Mouse (Mus musculus): ENCODE measurements around the gene Nav2.

The Nav2 gene

DNA sequence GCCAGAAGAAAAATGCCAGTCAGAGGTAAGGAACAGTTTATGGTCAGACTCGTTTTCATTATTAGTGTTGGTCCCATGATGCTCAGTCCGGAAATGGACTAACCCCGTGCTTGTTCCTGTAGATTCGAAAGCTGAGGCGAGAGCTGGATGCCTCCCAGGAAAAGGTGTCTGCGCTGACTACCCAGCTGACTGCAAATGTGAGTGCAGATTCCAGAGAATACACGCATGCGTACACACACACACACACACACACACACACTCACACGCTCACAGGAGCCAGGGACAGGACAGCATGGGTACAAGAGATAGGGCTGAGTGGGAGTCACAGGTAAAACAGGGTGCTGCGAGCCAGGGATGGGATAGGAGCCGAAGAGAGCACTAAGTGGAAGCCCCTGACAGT is 656.6 kb downstream of the Nav2 start:
- DNase-seq (ENCODE audit: low read depth): no peak

DNA sequence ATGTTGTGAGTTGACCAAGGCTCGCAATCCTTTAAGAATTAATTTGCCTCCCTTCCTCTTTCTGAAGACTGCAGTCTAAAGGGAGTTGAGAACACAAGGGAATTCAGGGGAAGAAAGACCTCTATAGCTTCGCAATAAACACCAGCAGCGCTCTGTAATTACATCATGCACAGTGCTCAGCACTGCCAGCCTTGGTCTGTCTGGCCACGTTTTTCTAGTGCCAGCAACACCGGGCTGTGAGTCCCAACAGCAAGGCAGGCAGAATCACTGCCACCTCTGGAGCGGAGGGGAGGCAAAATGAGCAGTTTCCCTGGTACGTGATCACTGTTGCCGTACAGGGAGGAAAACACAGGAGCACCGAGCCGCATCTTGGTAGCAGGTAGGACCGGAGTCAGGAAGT is 657.3 kb downstream of the Nav2 start:
- DNase-seq (ENCODE audit: low read depth): no peak

DNA sequence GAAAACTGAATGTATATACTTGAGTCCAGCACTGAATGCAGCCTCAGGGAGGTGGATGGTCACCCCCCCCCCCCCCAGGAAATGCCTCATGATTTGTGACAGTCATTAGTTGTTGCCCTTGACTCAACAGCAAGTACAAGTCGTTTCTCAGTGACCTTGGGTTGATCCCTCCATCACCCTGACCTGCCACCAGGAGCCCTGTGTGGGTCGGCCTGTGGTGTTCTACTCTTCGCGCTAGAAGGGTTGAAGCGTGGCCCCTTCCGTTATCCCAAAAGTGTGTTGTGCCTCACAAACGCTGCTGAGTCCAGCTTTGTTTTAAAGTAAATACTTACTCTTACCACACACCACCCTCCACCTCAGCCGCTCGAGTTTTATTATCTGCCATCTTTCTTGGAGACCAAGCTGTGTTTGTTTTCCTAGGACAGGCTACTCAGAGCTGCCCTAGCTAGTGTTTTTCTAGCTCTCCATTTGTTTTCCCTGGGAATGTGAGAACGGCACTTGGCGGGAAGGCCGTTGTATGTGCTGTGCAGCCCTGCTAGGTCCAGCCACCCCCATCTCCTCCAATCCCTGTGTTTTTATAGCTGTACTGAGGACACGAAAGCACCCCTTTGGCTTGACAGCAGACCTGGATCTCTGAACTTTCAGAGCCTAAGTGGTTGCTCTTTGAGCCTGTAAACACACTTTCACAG is 659.0 kb downstream of the Nav2 start:
- DNase-seq (ENCODE audit: low read depth): no peak

DNA sequence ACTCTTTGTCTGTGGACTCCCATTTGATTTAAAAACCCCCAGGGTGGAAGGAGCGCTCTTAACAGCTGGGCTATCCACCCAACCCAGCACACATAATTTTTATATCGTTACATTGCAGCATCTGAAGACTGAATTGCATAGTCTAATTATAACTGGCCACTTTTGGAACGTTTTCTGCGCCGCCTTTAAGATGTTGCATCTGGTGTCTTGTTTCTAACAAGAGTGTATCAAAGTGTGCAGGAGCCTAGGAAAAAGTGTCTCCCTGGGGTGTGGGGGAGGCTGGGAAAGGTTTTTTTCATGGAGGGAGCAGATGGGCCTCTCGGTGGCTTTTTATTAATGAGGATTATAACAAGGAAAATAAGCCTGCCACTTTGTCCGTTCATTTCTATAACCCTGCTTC is 661.1 kb downstream of the Nav2 start:
- DNase-seq (ENCODE audit: low read depth): no peak

DNA sequence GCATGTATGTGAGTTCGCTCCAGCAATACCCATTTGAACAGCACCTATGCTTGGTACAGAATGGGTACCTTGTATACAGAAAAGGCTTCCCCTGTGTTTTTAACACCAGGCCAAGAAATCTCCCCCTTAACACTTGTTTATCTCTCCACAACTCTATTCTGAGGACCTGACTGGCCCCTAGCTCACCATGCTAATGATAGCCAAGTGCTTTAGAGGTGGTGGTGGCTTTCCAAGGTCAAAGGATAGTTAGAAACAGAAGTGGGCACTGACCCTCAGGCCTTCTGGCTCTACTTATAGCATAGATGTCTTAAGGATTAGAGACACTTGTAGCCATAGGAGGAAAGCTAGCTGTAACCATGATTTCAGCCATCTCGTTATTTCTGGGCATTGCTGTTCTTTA is 663.1 kb downstream of the Nav2 start:
- DNase-seq (ENCODE audit: low read depth): no peak

DNA sequence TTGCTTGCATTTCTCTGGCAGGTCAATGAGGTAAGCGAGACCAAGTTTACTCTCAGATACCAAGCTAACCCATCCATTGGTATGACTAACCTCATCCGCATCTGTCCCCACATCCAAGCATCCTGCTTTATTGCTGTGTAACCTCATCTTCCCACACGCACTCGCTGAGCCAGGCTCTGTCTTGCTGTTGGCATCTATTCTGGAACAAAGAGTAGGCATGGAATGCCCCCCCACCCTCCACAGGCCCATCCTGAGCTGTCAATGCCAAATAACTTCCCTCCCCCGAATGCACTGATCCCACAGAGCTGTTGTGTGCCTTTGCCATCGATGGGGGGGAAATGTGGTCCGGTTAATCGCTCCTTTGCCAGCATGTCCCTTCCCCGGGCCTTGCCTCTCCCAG is 666.7 kb downstream of the Nav2 start:
- no peak for DNase-seq (ENCODE audit: low read depth)

DNA sequence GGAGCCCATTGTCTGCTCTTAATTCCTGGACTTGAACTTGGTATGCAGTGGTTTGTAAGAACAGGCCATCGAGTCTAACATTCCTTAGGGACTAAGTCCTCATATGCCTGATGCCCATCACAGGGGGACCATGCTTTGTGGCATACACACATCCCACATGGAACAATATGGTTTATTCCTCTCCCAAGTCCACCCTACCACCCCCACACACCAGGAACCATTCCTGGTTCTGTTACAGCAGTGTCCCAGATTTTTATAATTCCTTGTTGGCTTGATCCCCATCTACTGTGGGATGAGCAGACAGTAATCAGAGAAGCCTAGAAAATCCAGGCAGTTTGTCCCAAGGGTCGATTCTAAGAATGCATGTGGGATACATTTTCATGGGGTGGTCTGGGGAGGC is 668.6 kb downstream of the Nav2 start:
- DNase-seq (ENCODE audit: low read depth): no peak

DNA sequence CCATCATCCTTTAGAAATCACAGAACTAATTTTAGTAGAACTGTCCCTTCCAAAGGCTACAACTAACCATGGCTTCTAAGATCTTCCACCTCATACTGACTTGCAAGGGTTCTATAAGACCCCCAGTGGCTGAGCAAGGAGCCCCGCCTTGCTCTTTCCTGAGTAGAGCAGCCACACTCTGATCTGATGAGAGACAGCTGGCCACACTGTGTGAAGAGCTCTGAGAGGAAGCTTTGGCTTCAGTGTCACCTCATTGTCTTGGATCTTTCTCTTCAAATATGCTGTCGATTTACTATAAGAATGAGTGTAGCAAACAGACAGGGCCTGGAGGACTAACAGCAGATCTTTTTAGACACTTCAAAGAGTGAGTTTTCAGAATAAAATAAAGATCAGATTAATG is 673.4 kb downstream of the Nav2 start:
- no peak for DNase-seq (ENCODE audit: low read depth)

DNA sequence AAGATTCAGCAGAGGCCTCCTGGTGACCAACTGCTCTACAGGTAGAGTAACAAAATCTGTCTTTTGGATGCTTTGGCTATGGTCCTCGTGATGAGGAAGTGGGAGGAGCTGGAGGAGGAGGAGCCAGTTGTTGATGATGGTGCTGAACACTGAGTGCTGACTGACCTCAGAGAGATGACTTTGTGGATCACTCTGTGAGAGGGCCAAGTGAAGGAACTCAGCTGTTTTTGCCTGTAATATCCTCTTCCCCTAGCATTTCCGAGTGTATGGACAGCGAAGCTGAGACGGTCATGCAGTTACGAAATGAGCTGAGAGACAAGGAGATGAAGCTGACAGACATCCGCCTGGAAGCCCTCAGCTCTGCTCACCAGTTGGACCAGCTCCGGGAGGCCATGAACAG is 674.0 kb downstream of the Nav2 start:
- DNase-seq (ENCODE audit: low read depth): no peak

DNA sequence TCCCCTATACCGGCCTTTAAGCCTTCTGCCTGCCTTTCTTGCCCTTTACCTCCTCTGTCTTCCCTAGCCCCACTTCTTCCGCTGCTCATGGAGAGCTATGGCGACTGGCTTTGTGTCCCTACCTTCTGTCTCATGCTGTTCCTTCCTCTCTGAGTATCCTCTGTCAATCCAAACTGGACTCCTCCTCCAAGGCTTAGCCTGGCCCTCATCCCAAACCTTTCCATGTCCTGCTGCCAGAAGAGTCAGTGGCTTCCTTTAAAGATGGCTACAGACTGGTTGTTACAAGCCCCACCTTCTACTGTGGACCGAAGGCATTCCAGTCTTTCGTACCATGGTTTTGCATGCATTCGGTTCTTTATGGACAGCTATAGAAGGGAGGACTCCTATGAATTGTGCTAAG is 674.7 kb downstream of the Nav2 start:
- no peak for DNase-seq (ENCODE audit: low read depth)

DNA sequence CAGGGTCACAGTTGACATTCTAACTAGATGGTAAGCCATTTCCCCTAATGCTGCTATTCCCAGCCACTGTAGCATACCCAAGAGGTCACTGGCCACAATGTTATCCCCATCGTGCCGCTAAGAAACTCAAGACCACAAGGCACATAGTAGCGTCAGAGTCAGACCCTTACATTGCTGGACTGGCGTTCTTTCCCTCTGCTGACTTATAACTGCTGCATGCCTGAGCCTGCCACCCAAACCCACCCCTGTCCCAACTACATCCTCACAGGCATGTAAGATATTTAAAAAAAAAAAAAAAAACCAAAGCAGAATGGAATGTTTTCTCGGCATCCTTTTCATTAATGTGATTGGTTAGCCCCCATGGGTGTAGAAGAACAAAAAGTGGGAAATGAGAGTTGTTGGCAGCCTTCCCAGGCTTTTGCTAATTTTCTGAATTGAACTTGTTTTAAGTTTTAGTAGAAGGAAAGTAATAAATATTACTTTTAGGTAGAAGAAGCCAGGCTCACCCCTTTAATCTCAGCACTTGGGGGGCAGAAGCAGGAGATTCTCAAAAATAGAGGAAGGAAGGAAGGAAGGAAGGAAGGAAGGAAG is 678.1 kb downstream of the Nav2 start:
- DNase-seq (ENCODE audit: low read depth): no peak

DNA sequence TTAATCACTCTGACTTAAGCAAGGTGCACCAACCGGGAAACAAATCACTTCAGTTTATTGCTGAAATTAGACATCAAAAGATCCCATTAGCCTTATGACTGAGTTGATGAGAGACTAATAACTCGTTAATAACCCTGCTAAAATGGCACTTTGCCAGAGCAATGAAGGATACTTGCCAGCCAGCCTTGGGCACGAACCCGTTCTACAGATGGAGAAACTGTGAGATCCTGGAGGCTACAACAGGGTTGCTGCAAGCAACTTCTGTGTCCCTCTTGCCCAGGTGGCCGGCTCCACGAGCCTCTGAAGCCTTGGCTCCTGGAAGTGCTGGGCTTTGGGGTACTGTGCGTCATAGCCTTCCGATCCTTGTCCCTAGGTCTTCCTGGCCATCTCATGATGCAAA is 681.1 kb downstream of the Nav2 start:
- no peak for DNase-seq (ENCODE audit: low read depth)

DNA sequence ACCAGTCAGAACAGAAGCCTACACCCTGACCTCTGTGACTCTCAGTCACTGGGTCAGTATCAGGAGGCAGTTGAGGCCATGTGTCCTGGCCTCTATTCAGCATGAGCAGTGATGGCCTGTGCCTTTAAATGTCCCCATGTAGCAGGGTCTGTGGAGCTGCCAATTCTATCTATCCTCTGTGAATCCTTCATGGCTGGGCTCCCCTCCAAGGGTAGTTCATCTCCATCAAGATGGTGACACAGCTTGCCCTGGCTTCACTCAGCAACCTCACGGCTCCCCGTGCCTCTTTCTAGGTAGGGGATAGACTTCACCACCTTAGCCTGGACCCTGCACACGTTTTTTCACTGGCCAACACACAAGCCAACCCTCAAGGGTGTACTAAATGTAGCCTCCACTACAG is 689.3 kb downstream of the Nav2 start:
- no peak for DNase-seq (ENCODE audit: low read depth)

DNA sequence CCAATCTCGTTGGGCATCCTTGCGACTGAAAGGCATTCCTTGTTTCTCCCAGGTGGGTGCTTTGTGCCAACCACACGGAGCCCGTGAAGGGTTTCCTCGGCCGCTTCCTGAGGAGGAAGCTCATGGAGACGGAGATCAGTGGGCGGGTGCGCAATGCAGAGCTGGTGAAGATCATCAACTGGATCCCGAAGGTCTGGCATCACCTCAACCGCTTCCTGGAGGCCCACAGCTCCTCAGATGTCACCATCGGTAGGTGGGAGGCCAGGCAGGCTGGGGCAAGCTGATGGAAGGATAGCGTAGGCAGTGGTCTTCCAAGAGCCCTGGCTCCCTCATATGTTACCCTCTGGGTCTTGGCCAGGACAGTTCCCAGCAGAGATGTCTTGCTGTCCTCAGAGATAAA is 689.7 kb downstream of the Nav2 start:
- no peak for DNase-seq (ENCODE audit: low read depth)

DNA sequence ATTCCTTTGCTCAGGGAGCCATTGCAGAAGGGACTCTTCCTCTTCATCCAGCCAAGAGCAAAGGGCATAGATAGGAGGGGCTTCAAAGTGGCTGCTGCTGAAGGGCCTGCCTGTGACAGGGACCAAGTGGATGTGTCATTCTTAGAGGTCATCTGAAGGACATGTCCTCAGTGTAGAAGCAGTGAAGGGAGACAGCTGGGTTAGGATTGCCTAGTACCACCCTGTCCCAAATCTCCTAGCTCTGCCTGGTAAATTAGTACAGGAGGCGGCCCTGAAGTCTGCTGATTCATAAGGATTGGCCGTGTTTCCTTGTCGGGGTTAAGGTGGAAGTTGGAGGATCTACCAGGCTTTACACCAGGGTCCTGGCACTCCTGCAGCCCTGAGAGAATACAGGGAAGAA is 691.4 kb downstream of the Nav2 start:
- DNase-seq (ENCODE audit: low read depth): no peak

DNA sequence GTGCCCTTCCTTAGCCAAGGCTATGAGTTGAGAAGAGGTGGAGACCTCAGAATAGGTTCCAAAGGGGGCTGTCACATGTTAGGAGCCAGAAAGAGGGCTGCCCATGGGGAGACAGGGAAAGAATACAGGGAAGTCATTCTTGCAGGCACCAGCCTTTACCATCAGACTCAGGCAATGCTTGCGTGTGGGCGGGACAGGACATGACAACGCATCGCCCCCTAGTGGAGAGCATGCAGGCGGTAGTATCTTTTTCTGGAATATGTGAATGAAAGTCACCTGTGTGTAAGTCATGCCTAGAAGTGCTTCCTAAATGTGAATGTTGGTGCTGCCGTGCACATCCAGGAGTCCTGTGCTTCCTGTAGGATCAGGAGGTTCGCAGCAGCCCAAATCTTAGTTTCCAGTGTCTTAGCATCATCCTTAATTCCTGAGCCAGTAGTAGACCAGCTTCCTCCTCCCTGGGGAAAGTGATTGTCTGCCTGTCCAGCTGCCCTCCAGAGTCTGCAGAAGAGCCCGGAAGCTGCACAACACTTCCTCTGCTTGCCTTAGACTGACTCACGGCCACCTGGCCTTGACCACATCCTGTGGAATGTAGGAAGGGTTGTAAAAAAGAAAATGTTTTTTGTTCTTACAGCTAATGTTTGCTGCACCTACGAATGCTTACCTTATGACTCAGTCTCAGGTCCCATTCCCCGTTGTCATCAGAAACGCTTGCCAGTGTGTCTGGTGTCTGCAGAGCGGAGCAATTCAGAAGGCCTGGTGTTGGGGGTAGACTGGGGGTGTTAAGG is 692.9 kb downstream of the Nav2 start:
- DNase-seq (ENCODE audit: low read depth): peak; percentile 88

DNA sequence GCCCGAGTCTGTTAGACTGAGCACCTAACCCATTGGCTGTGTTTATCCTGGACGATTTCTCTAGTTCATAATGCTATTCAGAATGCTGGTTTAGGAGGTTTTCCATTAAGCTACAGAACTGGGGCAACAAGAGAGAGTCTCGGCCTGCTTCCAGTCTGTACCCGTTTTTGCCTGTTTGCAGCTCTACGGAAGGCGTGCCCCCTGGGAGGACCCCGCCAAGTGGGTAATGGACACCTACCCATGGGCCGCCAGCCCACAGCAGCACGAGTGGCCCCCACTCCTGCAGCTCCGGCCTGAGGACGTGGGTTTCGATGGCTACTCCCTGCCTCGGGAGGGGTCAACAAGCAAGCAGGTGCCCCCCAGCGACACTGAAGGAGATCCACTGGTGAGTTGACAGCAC is 695.7 kb downstream of the Nav2 start:
- DNase-seq (ENCODE audit: low read depth): no peak

DNA sequence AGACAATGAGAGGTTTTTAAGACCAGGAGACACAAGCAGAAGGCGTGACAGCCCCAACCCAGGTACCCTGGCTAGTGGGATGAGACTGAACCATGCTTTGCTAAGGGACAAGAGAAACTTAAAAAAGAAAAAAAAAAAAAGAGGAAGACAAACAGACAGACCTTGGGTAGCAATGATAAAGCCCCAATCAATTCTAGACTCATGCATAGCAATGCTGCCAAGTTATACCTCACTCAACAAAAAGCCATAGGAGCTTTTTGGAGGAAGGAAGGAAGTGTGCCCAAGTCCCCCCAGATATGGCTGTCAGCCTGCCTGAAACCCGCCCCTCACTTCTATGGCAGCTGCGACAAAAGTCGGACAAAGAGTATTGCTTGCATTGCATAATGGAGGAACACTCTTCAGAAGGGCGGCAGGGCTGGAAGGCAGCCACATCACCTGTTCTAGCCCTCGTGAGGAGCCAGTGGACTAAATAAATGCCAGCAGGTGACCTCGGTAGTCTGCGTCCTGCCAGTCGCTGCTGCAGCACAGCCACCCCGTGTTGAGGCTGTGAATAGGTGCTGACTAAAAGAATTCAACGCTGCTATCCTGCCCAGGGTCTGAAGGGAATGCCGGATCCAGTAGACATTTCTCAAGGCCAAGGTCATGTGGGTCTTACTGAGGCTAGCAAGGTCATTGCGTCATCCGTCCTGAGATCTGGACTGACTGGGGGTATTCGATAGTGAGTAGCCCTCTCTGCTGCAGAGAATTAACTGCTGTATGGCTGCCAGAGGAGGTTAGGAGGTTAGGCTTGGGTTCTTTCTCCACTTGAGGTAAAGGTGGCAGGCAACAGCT is 696.7 kb downstream of the Nav2 start:
- DNase-seq (ENCODE audit: low read depth): no peak

DNA sequence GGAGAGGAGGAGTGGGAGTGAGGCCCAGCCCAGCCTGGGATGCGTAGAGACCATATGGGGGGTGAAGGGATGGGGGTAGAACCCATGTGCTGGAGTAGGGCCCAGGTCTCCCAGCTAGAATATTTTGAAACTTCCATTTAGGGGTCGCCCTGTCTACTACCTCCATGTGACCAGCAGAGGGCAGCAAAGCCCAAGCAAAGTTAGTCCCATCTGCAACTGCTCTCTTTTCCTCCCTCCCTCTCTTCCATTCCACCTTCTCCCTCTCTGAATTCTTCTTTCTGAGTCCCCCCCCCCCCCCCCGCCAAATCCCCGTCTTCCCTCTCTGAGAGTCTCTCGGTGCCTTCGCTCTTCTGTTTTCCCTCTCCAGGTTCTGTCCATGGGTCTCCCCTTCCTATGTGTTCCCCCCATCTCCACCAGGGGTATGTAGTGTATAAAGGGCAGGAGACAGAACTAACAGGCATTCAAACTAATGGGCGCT is 707.8 kb downstream of the Nav2 start:
- DNase-seq (ENCODE audit: low read depth): peak; percentile 86

DNA sequence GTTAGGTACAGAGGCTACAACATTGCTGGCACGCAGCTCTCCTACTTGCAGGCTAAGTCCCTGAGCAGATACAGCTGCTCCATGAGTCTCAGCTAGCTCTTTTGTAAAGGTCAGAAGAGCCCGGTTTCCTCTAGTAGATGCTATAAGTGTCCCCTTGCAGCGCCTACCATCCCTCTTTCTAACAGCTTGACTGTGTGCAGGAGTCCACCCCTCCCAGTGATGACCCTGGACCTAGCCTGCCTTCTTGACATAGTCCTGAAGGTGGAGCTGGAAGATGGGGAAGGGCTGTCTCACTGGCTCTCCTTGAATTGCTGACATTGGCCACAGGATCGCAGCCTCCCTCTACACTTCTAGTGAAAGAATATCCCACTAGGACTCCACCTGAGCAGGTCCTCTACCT is 708.6 kb downstream of the Nav2 start:
- no peak for DNase-seq (ENCODE audit: low read depth)

DNA sequence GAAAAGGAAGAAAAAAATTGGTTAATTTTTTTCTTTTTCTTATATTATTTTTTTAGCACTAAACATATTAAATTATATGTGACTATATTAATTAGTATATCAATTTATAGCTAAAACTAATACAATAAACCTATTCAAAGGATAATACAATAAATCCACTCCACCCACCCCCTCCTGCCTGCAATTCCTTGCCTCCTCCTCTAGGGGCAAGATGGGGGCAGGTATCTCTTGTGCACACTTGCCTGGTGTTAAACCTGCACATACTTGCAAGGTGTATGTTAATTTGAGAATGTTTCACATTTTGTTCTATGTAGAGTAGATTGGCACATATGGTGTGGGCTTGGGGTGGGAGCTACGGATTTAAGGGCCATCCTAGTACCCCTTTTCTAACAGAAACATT is 711.6 kb downstream of the Nav2 start:
- DNase-seq (ENCODE audit: low read depth): no peak

DNA sequence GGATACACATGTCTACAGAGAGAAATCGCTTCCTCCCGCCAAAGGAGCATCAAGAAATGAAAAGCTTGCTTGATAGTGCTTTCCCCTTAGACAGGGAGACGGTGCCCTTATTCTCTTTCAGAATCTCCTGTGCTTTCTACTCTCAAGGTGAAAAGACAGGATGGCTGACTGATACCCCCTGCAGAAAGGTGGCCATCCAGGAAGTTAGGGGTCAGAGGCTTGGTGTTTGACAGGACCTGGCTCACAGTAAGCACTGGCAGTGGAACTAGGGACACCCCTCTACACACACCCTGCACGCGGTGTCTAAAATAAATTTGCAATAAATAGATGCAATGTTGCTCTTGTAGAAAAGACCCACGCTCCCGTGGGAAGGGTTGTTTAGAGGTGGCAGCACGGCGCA is 723.4 kb downstream of the Nav2 start:
- DNase-seq (ENCODE audit: low read depth): peak; percentile 11

DNA sequence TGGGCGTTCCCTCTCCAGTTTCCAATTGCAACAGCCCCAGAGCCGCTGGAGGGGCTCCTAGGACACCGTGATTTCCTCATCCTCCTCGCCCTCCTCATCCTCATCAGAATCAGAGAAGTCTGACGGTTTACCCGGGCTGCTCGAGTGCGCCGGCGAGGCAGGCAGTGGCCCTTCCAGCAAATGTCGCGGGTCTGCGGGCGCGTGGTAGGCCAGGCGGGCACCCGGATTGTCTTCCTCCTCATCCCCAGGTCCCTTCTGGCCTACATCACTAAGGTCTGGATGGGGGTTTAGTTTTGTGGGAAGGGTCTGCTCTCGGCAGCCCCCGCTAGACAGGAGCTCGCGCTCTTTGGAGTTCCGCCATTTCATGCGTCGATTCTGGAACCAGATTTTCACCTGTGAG is 723.9 kb downstream of the Nav2 start:
- DNase-seq (ENCODE audit: low read depth): no peak
